In genomic region chr17:16951092-16952016, GRCm38 (mm10) we compare ENCODE assay signal across 8 mouse cellular contexts.
A peak's percentile ranks its signal among the peaks of the same experiment; 100 is the strongest.
DNase-seq lines count a peak whose midpoint lies in the region; ATAC-seq and TF ChIP-seq lines count a peak whose summit lies in the region.
"Not testable (repeated sequence)": the region's sequence is repeated elsewhere in the genome, so short reads cannot be mapped to it uniquely, and the experiment has no call there.

No protein-coding gene starts in this region.

- H3K4me2 ChIP-seq in hindbrain, embryonic 13.5 days = peak overlapping the region; percentile 48

- not testable (repeated sequence) for H3K36me3 ChIP-seq in hindbrain, embryonic 13.5 days

- CTCF ChIA-PET in Patski (lab: Charles Lee) = not testable (repeated sequence)

- peak; percentile 100 for ATAC-seq in Patski
- peak; percentile 99 for ATAC-seq in hindbrain, embryonic 13.5 days (ENCODE audit: low FRiP score)

- POLR2A ChIA-PET in Patski (lab: Charles Lee) = not testable (repeated sequence)

- not testable (repeated sequence) for H3K27me3 ChIP-seq in Patski; hindbrain, embryonic 13.5 days

- DNase-seq in Patski (ENCODE audit: low read depth, low spot score) = peak; percentile 59
- DNase-seq in cerebellum, postnatal 14 days = peak; percentile 89 to 91
- DNase-seq in frontal cortex, postnatal 14 days (ENCODE audit: low spot score in 2 of 2) = peak; percentile 85 to 88
- peak; percentile 65 to 68 for DNase-seq in layer of hippocampus, postnatal 25 days (ENCODE audit: extremely low spot score in 1 of 2, low spot score in 1 of 2)
- peak; percentile 95 for DNase-seq in lung, postnatal 25 days (ENCODE audit: low spot score)
- peak; percentile 94 for DNase-seq in retina, embryonic 14.5 days (ENCODE audit: low spot score)
- DNase-seq in thymus, postnatal 4 days = peak; percentile 79

- peak overlapping the region; percentile 46 for H3K4me3 ChIP-seq in hindbrain, embryonic 13.5 days

- H3K9me3 ChIP-seq in hindbrain, embryonic 13.5 days = not testable (repeated sequence)

- TF ChIP-seq CTCF in Patski (IDR thresholded peaks at IDR 0.05) = peak; percentile 22

- not testable (repeated sequence) for H3K4me1 ChIP-seq in hindbrain, embryonic 13.5 days (replicated peaks)

- peak overlapping the region; percentile 82 for H3K27ac ChIP-seq in hindbrain, embryonic 13.5 days

- H3K9ac ChIP-seq in hindbrain, embryonic 13.5 days = peak overlapping the region; percentile 65

- in situ Hi-C loops in Patski (cut with MboI; ENCODE audit: low pct_unique_long_range_greater_than_20kb) = not testable (repeated sequence)

- WGBS in hindbrain, embryonic 13.5 days = 2% methylated on average over 25 of the region's 26 CpGs

Comparison
In these comparisons a context has a peak if more than half of its experiments do, and no peak if none do; other contexts are left out.
1. Peak in every context shown above with its lines: DNase-seq, ATAC-seq, H3K4me3 ChIP-seq and H3K27ac ChIP-seq.